Mouse (Mus musculus): Measurements from ENCODE around the gene Tmem107. TPM values are rescaled to one million over a fixed set of nuclear protein-coding genes. Genes with fewer than 3 reads are reported as not detected.

The Tmem107 gene
- polyA plus RNA-seq, 1 experiment: 63.5 TPM

GRCm38 (mm10) chr11:69065394-69065925, 5.1 kb upstream of the Tmem107 start:
- no peak for TF ChIP-seq GATA1 (IDR thresholded peaks at IDR 0.05; ENCODE audit: low read length)

DNA sequence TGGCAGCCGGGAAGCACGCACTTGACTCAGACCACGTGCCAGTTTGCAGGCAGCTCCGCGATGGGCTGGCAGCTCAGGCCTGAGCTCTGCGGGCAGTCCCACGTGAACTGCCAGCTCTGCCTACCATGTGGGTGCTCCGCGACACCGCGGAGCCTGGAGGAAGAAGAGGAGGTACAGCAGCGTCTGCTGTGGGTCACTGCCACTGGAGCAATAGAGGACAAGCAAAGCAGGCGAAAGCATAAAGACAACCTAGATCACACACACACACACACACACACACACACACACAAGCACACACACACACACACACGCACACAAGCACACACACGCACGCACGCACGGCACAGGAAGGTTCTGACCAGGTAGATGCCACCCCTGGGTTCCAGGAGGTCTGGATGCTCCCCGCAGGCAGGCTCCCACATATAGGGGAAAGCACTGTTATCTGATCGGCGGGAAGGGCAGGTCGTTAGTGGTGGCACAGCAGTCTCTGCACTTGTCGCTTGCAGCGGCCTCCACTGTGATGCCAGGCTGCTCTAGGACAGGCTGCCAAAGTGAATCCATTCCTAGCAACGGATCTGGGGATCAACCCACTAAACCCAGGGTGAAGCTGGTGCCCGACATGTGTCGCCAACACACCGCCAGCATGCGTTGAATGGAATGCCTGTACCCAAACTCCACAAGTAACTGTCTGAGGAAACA, 4.3 kb upstream of the Tmem107 start:
- peak; percentile 53 for TF ChIP-seq GATA1 (IDR thresholded peaks at IDR 0.05; ENCODE audit: low read length)

DNA sequence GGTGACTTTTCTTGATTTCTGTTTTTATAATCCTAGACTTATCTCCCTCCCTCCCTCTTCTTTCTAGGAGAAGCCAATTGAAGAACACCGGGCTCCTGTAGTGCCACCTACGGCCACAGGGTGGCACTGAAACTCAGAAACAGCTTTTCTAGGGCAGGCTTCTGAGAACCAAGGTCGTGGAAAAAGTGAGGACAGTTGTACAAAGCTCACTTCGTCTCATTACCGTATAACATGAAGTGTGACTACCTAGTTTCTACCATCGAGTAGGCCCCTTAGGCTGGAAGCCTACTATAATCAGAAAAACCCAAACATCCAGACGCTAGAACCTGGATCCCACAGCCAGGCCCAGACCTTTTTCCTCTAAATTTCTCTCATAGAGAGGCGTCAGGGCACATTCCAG, 3.6 kb upstream of the Tmem107 start:
- no peak for TF ChIP-seq GATA1 (IDR thresholded peaks at IDR 0.05; ENCODE audit: low read length)

GRCm38 (mm10) chr11:69067601-69068000, 3.0 kb upstream of the Tmem107 start:
- TF ChIP-seq GATA1 (IDR thresholded peaks at IDR 0.05; ENCODE audit: low read length): no peak

DNA sequence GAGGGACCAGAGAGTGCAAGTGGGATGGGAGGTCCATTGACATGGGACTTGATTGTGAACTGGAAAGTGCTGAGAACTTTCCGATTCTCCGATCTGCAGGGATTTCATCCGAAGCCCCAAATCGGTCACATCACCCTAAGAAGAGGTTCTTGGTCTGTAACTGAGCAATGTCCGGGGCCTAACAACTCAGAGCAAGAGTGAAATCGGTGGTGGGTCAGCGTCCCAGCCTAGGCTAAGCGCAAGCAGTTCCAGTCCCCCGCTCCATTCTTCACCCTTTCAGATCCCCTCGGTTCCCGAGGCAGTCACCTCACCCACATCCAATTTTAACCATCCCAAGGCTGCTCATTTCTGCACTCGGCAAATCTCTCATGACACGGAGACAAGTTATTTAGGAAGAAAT, 513 bp upstream of the Tmem107 start:
- TF ChIP-seq GATA1 (IDR thresholded peaks at IDR 0.05; ENCODE audit: low read length): no peak

DNA sequence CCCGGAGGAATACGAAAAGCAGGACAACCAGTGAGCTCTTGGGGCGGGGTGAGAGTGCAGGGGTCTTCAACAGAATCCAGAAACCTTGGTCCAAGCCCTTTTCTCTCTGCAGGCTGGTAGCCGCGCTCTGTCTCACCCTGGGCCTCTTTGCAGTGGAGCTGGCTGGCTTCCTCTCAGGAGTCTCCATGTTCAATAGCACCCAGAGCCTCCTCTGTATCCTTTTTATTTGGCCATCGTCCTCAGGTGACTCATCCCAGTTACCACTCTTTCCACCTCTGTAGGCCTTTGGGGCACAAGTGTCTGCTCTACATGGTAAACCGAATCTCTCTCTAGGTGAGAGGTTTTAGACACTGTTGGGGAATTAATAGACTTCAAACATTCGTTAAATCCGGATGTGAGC, 656 bp downstream of the Tmem107 start:
- no peak for TF ChIP-seq GATA1 (IDR thresholded peaks at IDR 0.05; ENCODE audit: low read length)

- no peak for TF ChIP-seq GATA1 (IDR thresholded peaks at IDR 0.05; ENCODE audit: low read length)
These were observed 1.6 kb downstream of the Tmem107 start for GRCm38 (mm10) chr11:69072234-69072633.

GRCm38 (mm10) chr11:69072666-69073064, 2.1 kb downstream of the Tmem107 start:
- TF ChIP-seq GATA1 (IDR thresholded peaks at IDR 0.05; ENCODE audit: low read length): no peak

DNA sequence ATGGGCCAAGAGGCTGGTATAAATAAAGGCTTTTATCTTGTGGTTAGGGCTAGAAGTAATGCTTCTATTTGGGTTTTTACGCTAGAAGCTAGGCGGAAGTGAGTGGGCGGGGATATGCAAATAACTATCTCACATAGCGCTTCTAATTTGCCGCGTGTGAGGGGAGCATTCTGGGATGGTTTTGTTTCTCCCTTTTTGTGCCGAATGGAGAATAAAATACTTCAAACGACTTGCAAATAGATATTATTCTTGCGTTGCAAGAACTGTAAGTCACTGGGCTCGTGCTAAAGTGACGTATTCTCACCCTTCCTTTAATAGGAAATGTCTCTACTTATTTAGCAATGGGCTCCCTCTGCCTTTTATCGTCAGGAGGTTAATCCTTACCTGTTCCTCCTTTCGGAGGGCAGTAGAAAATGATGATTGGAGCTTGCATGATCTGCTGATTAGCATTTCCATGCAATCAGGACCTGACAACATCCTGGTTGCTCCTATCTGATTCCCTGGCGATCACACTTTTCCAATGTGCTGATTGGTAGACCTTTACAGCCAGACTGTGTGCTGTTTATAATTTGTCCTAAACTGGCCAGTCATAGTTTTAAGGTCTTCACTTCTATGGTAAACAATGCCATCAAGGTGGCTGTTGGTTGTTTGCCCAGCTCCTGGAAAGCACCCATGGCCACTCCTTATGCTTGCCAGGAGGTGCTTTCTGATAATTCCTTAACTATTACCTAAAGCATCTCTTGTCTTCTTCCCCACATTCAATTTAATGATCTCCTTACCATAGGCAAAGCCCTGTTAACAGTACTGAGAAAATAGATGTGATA, 2.7 kb downstream of the Tmem107 start:
- peak; percentile 99 for TF ChIP-seq GATA1 (IDR thresholded peaks at IDR 0.05; ENCODE audit: low read length)

- no peak for TF ChIP-seq GATA1 (IDR thresholded peaks at IDR 0.05; ENCODE audit: low read length)
These were observed 3.6 kb downstream of the Tmem107 start for GRCm38 (mm10) chr11:69073951-69074775.

DNA sequence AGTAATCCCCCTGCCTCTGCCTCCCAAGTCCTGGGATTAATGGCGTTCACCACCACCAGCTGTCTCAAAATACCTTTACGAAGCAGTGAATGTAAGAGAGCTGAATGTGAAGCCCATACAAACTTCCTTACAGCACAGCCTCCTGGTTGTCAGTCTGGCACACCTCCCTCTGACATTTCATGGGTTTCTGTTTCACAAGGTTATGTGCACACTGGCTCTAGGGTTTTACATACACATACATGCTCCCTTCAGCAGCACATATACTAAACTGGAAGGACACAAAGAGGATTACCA, 4.1 kb downstream of the Tmem107 start:
- TF ChIP-seq GATA1 (IDR thresholded peaks at IDR 0.05; ENCODE audit: low read length): no peak

DNA sequence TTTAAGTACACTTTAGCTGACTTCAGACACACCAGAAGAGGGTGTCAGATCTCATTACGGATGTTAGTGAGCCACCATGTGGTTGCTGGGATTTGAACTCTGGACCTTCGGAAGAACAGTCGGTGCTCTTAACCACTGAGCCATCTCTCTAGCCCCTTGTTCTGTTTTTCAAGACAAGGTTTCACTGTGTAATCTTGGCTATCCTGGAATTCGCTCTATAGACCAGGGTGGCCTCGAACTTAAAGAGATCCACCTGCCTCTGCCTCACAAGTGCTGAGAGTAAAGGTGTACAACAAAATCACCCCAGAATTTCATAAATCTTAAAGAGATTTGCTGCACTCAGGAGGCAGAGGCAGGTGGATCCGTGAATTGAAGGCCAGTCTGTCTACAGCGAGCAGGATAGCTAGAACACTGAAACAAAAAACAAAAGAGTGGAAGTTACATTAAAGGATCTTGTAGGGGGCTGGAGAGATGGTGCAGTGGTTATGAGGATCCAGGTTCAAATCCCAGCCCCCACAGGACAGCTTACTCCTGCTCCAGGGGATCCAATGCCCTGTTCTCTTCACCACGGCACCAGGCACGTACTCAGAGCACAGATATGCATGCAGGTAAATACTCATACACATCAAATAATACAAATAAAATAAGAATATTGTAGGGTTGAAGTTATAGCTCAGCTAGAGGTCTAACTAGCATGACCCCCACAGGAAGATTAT, 5.3 kb downstream of the Tmem107 start:
- no peak for TF ChIP-seq GATA1 (IDR thresholded peaks at IDR 0.05; ENCODE audit: low read length)

GRCm38 (mm10) chr11:69076572-69076971, 6.0 kb downstream of the Tmem107 start:
- no peak for TF ChIP-seq GATA1 (IDR thresholded peaks at IDR 0.05; ENCODE audit: low read length)

GRCm38 (mm10) chr11:69077316-69077715, 6.7 kb downstream of the Tmem107 start:
- TF ChIP-seq GATA1 (IDR thresholded peaks at IDR 0.05; ENCODE audit: low read length): no peak

DNA sequence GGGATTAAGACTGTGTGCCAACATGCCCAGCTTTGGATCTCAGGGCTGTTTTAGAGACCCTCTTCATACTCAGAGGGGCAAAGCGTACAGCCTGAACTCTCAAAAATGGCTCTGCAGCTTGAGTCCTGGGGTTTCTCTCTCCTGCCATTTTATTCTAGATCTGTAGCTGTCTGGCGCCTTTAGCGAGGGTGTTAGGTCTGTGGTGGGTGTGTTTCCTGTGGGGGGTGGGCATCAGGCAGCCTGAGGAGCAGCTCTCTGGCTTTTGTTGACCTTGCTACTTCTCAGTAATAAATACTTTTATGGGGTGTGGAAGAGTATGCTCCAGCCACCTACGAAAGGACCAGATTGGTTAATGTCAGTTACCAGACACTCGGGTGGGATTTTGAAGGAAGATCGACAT, 7.4 kb downstream of the Tmem107 start:
- TF ChIP-seq GATA1 (IDR thresholded peaks at IDR 0.05; ENCODE audit: low read length): no peak

All from G1E-ER4 (cell line).